Mouse (Mus musculus) cortical plate, adult 2 months (tissue): Measurements from ENCODE around the gene Ube4b.

Source experiments
- CTCF ChIP-seq: fragments of 200-500 bp; IDR thresholded peaks from 2 replicates; pipeline ENCODE4 v1.5.1; 2011; ENCODE audit warnings: mild to moderate bottlenecking, control low read depth, low read length; ENCODE audit not compliant: insufficient read depth; ENCODE audit errors: extremely low read depth
- POLR2A ChIP-seq: fragments of 200-500 bp; IDR thresholded peaks from 2 replicates; pipeline ENCODE4 v1.6.1; 2011; ENCODE audit warnings: mild to moderate bottlenecking, low read length, control low read depth; ENCODE audit not compliant: insufficient read depth; ENCODE audit errors: extremely low read depth

- no peak for TF ChIP-seq POLR2A
- TF ChIP-seq CTCF: no peak
Observed at GRCm38 (mm10) chr4:149344311-149344710, 82.2 kb downstream of the Ube4b start.
